ENCODE assay signal across 8 mouse cellular contexts in genomic region chr12:76370831-76371571, GRCm38 (mm10). TPM values are rescaled to one million over a fixed set of nuclear protein-coding genes. Genes with fewer than 3 reads are reported as not detected.
DNase-seq lines count a peak whose midpoint lies in the region; ATAC-seq lines count a peak whose summit lies in the region.

No protein-coding gene starts in this region.

- no peaks in the 10 kb centered on the region for H3K9me3 ChIP-seq in embryonic facial prominence, embryonic 13.5 days
- no peaks in the 10 kb centered on the region for H3K9me3 ChIP-seq in heart, embryonic 10.5 days
- no peaks in the 10 kb centered on the region for H3K9me3 ChIP-seq in kidney, embryonic 15.5 days (replicated peaks)
- H3K9me3 ChIP-seq in liver, embryonic 13.5 days (replicated peaks), result no peaks in the 10 kb centered on the region
- H3K9me3 ChIP-seq in stomach, embryonic 16.5 days (replicated peaks; ENCODE audit: control insufficient read depth, low read length), result no peaks in the 10 kb centered on the region

- under 1% methylated on average over 57 of the region's 63 CpGs for WGBS in embryonic facial prominence, embryonic 13.5 days
- WGBS in heart, embryonic 10.5 days, result under 1% methylated on average over 56 of the region's 63 CpGs
- WGBS in kidney, embryonic 15.5 days, result under 1% methylated on average over 60 of the region's 63 CpGs
- under 1% methylated on average over 60 of the region's 63 CpGs for WGBS in liver, embryonic 13.5 days (ENCODE audit: insufficient replicate concordance)
- WGBS in stomach, embryonic 16.5 days, result under 1% methylated on average over 63 of the region's 63 CpGs

- ATAC-seq in embryonic facial prominence, embryonic 13.5 days (ENCODE audit: insufficient number of reproducible peaks, insufficient read depth, low FRiP score, low TSS enrichment, low read depth), result peak; percentile 72
- ATAC-seq in kidney, embryonic 15.5 days (replicated peaks; ENCODE audit: low FRiP score), result peak; percentile 75
- peak; percentile 57 for ATAC-seq in liver, embryonic 13.5 days (ENCODE audit: low read depth)
- peak; percentile 73 for ATAC-seq in stomach, embryonic 16.5 days (ENCODE audit: insufficient read depth, low FRiP score)

- peak overlapping the region; percentile 89 for H3K4me3 ChIP-seq in embryonic facial prominence, embryonic 13.5 days
- H3K4me3 ChIP-seq in heart, embryonic 10.5 days, result peak overlapping the region; percentile 98
- peak overlapping the region; percentile 97 for H3K4me3 ChIP-seq in kidney, embryonic 15.5 days (replicated peaks)
- H3K4me3 ChIP-seq in liver, embryonic 13.5 days (replicated peaks), result peak overlapping the region; percentile 91
- peak overlapping the region; percentile 96 for H3K4me3 ChIP-seq in stomach, embryonic 16.5 days (replicated peaks; ENCODE audit: low read length)

- DNase-seq in 3T3-L1 (ENCODE audit: low read depth, low spot score), result peak; percentile 77
- DNase-seq in adrenal gland, postnatal 14 days, result peak; percentile 91
- peak; percentile 93 for DNase-seq in heart, embryonic 10.5 days (ENCODE audit: low spot score)
- peak; percentile 72 for DNase-seq in liver, embryonic 13.5 days
- peak; percentile 85 for DNase-seq in neural tube, embryonic 10.5 days (ENCODE audit: extremely low spot score, low spot score)

- H3K27ac ChIP-seq in embryonic facial prominence, embryonic 13.5 days, result peak overlapping the region; percentile 100
- H3K27ac ChIP-seq in heart, embryonic 10.5 days, result peak overlapping the region; percentile 100
- peak overlapping the region; percentile 100 for H3K27ac ChIP-seq in kidney, embryonic 15.5 days
- peak overlapping the region; percentile 97 for H3K27ac ChIP-seq in liver, embryonic 13.5 days
- H3K27ac ChIP-seq in stomach, embryonic 16.5 days (ENCODE audit: low read length), result peak overlapping the region; percentile 100

- H3K9ac ChIP-seq in embryonic facial prominence, embryonic 13.5 days, result peak overlapping the region; percentile 99
- H3K9ac ChIP-seq in kidney, embryonic 15.5 days, result peak overlapping the region; percentile 97
- H3K9ac ChIP-seq in liver, embryonic 13.5 days, result peak overlapping the region; percentile 98
- H3K9ac ChIP-seq in stomach, embryonic 16.5 days (ENCODE audit: low read length), result peak overlapping the region; percentile 100

- no peaks in the 10 kb centered on the region for H3K27me3 ChIP-seq in embryonic facial prominence, embryonic 13.5 days
- no peaks in the 10 kb centered on the region for H3K27me3 ChIP-seq in heart, embryonic 10.5 days (ENCODE audit: insufficient read depth, poor library complexity, severe bottlenecking)
- no peaks in the 10 kb centered on the region for H3K27me3 ChIP-seq in kidney, embryonic 15.5 days
- no peaks in the 10 kb centered on the region for H3K27me3 ChIP-seq in liver, embryonic 13.5 days
- no peaks in the 10 kb centered on the region for H3K27me3 ChIP-seq in stomach, embryonic 16.5 days (ENCODE audit: control insufficient read depth, insufficient read depth, low read length)

- H3K36me3 ChIP-seq in embryonic facial prominence, embryonic 13.5 days, result no peaks in the 10 kb centered on the region
- no peaks in the 10 kb centered on the region for H3K36me3 ChIP-seq in heart, embryonic 10.5 days
- H3K36me3 ChIP-seq in kidney, embryonic 15.5 days, result no peaks in the 10 kb centered on the region
- no peaks in the 10 kb centered on the region for H3K36me3 ChIP-seq in liver, embryonic 13.5 days
- H3K36me3 ChIP-seq in stomach, embryonic 16.5 days (ENCODE audit: control insufficient read depth, insufficient read depth, low read length), result no peaks in the 10 kb centered on the region

- peak overlapping the region; percentile 82 for H3K4me2 ChIP-seq in embryonic facial prominence, embryonic 13.5 days
- H3K4me2 ChIP-seq in kidney, embryonic 15.5 days, result peak overlapping the region; percentile 91
- peak overlapping the region; percentile 89 for H3K4me2 ChIP-seq in liver, embryonic 13.5 days
- peak overlapping the region; percentile 80 for H3K4me2 ChIP-seq in stomach, embryonic 16.5 days (ENCODE audit: low read depth, low read length)

- H3K4me1 ChIP-seq in embryonic facial prominence, embryonic 13.5 days, result peaks cover 50% of the 10 kb centered on the region
- H3K4me1 ChIP-seq in heart, embryonic 10.5 days, result peaks cover 68% of the 10 kb centered on the region
- H3K4me1 ChIP-seq in kidney, embryonic 15.5 days, result peaks cover 49% of the 10 kb centered on the region
- peaks cover 74% of the 10 kb centered on the region for H3K4me1 ChIP-seq in liver, embryonic 13.5 days (replicated peaks)
- H3K4me1 ChIP-seq in stomach, embryonic 16.5 days (ENCODE audit: control insufficient read depth, insufficient read depth, low read length), result peaks cover 37% of the 10 kb centered on the region

RNA-seq across cellular contexts. Expression of gene Zbtb1, which starts 0.9 kb away (rescaled TPM):
- 6.4 and 7.0 TPM in 2 replicates for total RNA-seq in adrenal gland, postnatal 14 days (2021)
- polyA plus RNA-seq in embryonic facial prominence, embryonic 13.5 days (2015; fragmentation: Nextera tagmentation; extraction: Ambion mirVana), result 11.3 and 11.6 TPM in 2 replicates
- 8.9 and 10.2 TPM in 2 replicates for polyA plus RNA-seq in heart, embryonic 10.5 days (2016; fragmentation: Nextera tagmentation; extraction: Ambion mirVana)
- 10.3 and 10.8 TPM in 2 replicates for polyA plus RNA-seq in kidney, embryonic 15.5 days (2015; fragmentation: Nextera tagmentation; extraction: Ambion mirVana)
- polyA plus RNA-seq in liver, embryonic 13.5 days (2015; fragmentation: Nextera tagmentation; extraction: Ambion mirVana), result 4.3 and 5.9 TPM in 2 replicates
- 8.4 and 8.7 TPM in 2 replicates for polyA plus RNA-seq in stomach, embryonic 16.5 days (2015; fragmentation: Nextera tagmentation; extraction: Ambion mirVana)

RNA-seq across cellular contexts. Expression of gene Zbtb25, which starts 1.6 kb away (rescaled TPM):
- total RNA-seq in adrenal gland, postnatal 14 days (2021), result 7.3 and 9.1 TPM in 2 replicates
- 20.1 and 22.3 TPM in 2 replicates for polyA plus RNA-seq in embryonic facial prominence, embryonic 13.5 days (2015; fragmentation: Nextera tagmentation; extraction: Ambion mirVana)
- 12.7 and 16.8 TPM in 2 replicates for polyA plus RNA-seq in heart, embryonic 10.5 days (2016; fragmentation: Nextera tagmentation; extraction: Ambion mirVana)
- polyA plus RNA-seq in kidney, embryonic 15.5 days (2015; fragmentation: Nextera tagmentation; extraction: Ambion mirVana), result 14.9 and 16.3 TPM in 2 replicates
- polyA plus RNA-seq in liver, embryonic 13.5 days (2015; fragmentation: Nextera tagmentation; extraction: Ambion mirVana), result 8.3 and 9.2 TPM in 2 replicates
- 11.0 and 12.0 TPM in 2 replicates for polyA plus RNA-seq in stomach, embryonic 16.5 days (2015; fragmentation: Nextera tagmentation; extraction: Ambion mirVana)

RNA-seq across cellular contexts. Expression of gene Hspa2, which starts 33.0 kb away (rescaled TPM):
- total RNA-seq in adrenal gland, postnatal 14 days (2021), result 21.9 and 23.3 TPM in 2 replicates
- 5.8 and 8.9 TPM in 2 replicates for polyA plus RNA-seq in embryonic facial prominence, embryonic 13.5 days (2015; fragmentation: Nextera tagmentation; extraction: Ambion mirVana)
- 14.4 and 24.4 TPM in 2 replicates for polyA plus RNA-seq in heart, embryonic 10.5 days (2016; fragmentation: Nextera tagmentation; extraction: Ambion mirVana)
- polyA plus RNA-seq in kidney, embryonic 15.5 days (2015; fragmentation: Nextera tagmentation; extraction: Ambion mirVana), result 9.3 and 10.3 TPM in 2 replicates
- 1.7 and 2.4 TPM in 2 replicates for polyA plus RNA-seq in liver, embryonic 13.5 days (2015; fragmentation: Nextera tagmentation; extraction: Ambion mirVana)
- polyA plus RNA-seq in stomach, embryonic 16.5 days (2015; fragmentation: Nextera tagmentation; extraction: Ambion mirVana), result 13.6 and 15.3 TPM in 2 replicates

RNA-seq across cellular contexts. Expression of gene Akap5, which starts 46.3 kb away (rescaled TPM):
- total RNA-seq in adrenal gland, postnatal 14 days (2021), result 3.4 and 4.3 TPM in 2 replicates
- polyA plus RNA-seq in embryonic facial prominence, embryonic 13.5 days (2015; fragmentation: Nextera tagmentation; extraction: Ambion mirVana), result 1.1 and 1.5 TPM in 2 replicates
- polyA plus RNA-seq in heart, embryonic 10.5 days (2016; fragmentation: Nextera tagmentation; extraction: Ambion mirVana), result 9.5 and 12.3 TPM in 2 replicates
- polyA plus RNA-seq in kidney, embryonic 15.5 days (2015; fragmentation: Nextera tagmentation; extraction: Ambion mirVana), result 1.3 and 1.6 TPM in 2 replicates
- 0.43 and 0.51 TPM in 2 replicates for polyA plus RNA-seq in liver, embryonic 13.5 days (2015; fragmentation: Nextera tagmentation; extraction: Ambion mirVana)
- polyA plus RNA-seq in stomach, embryonic 16.5 days (2015; fragmentation: Nextera tagmentation; extraction: Ambion mirVana), result 4.8 TPM in 2 replicates

RNA-seq across cellular contexts. Expression of gene Ppp1r36, which starts 46.3 kb away (rescaled TPM):
- total RNA-seq in adrenal gland, postnatal 14 days (2021), result 0.34 TPM in 1 of 2 replicates, not detected in the other
- 3.9 and 4.8 TPM in 2 replicates for polyA plus RNA-seq in embryonic facial prominence, embryonic 13.5 days (2015; fragmentation: Nextera tagmentation; extraction: Ambion mirVana)
- 1.8 and 3.0 TPM in 2 replicates for polyA plus RNA-seq in heart, embryonic 10.5 days (2016; fragmentation: Nextera tagmentation; extraction: Ambion mirVana)
- polyA plus RNA-seq in kidney, embryonic 15.5 days (2015; fragmentation: Nextera tagmentation; extraction: Ambion mirVana), result 3.1 and 4.3 TPM in 2 replicates
- 0.16 TPM in 1 of 2 replicates, not detected in the other for polyA plus RNA-seq in liver, embryonic 13.5 days (2015; fragmentation: Nextera tagmentation; extraction: Ambion mirVana)
- 3.2 and 3.3 TPM in 2 replicates for polyA plus RNA-seq in stomach, embryonic 16.5 days (2015; fragmentation: Nextera tagmentation; extraction: Ambion mirVana)

Comparison
In these comparisons a context has a peak if more than half of its experiments do, and no peak if none do; other contexts are left out.
1. Peak in every context shown above with its lines: DNase-seq, ATAC-seq, H3K4me3 ChIP-seq and H3K27ac ChIP-seq.